Mouse (Mus musculus) heart, postnatal 0 days (tissue): ENCODE measurements around the gene Ybx3.

ENCODE experiments used
- CTCF ChIP-seq: IDR thresholded peaks from 2 replicates; pipeline ENCODE4 v1.5.1; 2016; ENCODE audit warnings: antibody characterized with exemption, control low read depth, low read depth
- EP300 ChIP-seq: IDR thresholded peaks from 2 replicates; pipeline ENCODE4 v1.6.1; 2016; ENCODE audit warnings: antibody characterized with exemption, low read depth

- no peak for TF ChIP-seq CTCF
- no peak for TF ChIP-seq EP300
Observed at GRCm38 (mm10) chr6:131364353-131364752, 23.9 kb downstream of the Ybx3 start.
